Mouse (Mus musculus): Measurements from ENCODE around the gene Hsh2d. TPM values are rescaled to one million over a fixed set of nuclear protein-coding genes. Genes with fewer than 3 reads are reported as not detected.

Hsh2d gene
- polyA plus RNA-seq, 1 experiment from 2014 or later = not detected

- H3K4me1 ChIP-seq (ENCODE audit: control insufficient read depth, insufficient read depth, low read length) = no peaks in the 10 kb centered on the region
- 83% methylated on average over 3 of the region's 3 CpGs for WGBS
- H3K36me3 ChIP-seq (ENCODE audit: control insufficient read depth, insufficient read depth, low read length) = peaks cover 67% of the 10 kb centered on the region
- no peak for ATAC-seq (ENCODE audit: low FRiP score, low TSS enrichment)
- no peak overlapping the region for H3K27ac ChIP-seq (ENCODE audit: low read depth, low read length)
- H3K27me3 ChIP-seq (ENCODE audit: control insufficient read depth, insufficient read depth, low read length) = no peaks in the 10 kb centered on the region
- H3K4me3 ChIP-seq (ENCODE audit: low read length) = no peak overlapping the region
- H3K4me2 ChIP-seq (replicated peaks; ENCODE audit: low read depth, low read length) = no peak overlapping the region
- no peaks in the 10 kb centered on the region for H3K9me3 ChIP-seq (ENCODE audit: control insufficient read depth, low read length)
- no peak overlapping the region for H3K9ac ChIP-seq (ENCODE audit: low read depth, low read length)
Measured at GRCm38 (mm10) chr8:72169681-72170249, 19.7 kb upstream of the Hsh2d start.

- Histone ChIP-seq H3K36me3 (ENCODE audit: control insufficient read depth, insufficient read depth, low read length) (peaks cover 82% of the 10 kb centered on the region), H3K27me3 (ENCODE audit: control insufficient read depth, insufficient read depth, low read length) (no peaks in the 10 kb centered on the region), H3K4me2 (replicated peaks; ENCODE audit: low read depth, low read length) (no peak overlapping the region), H3K4me3 (ENCODE audit: low read length) (no peak overlapping the region), H3K9ac (ENCODE audit: low read depth, low read length) (no peak overlapping the region), H3K4me1 (ENCODE audit: control insufficient read depth, insufficient read depth, low read length) (no peaks in the 10 kb centered on the region), H3K9me3 (ENCODE audit: control insufficient read depth, low read length) (no peaks in the 10 kb centered on the region), H3K27ac (ENCODE audit: low read depth, low read length) (no peak overlapping the region)
- ATAC-seq (ENCODE audit: low FRiP score, low TSS enrichment) = peak; percentile 68
- WGBS = 65% methylated on average over 5 of the region's 5 CpGs
Measured at GRCm38 (mm10) chr8:72177346-72177925, 12.0 kb upstream of the Hsh2d start.

GRCm38 (mm10) chr8:72183554-72184202, 5.8 kb upstream of the Hsh2d start:
- Histone ChIP-seq H3K27ac (ENCODE audit: low read depth, low read length) (no peak overlapping the region), H3K4me2 (replicated peaks; ENCODE audit: low read depth, low read length) (no peak overlapping the region), H3K9ac (ENCODE audit: low read depth, low read length) (no peak overlapping the region), H3K4me3 (ENCODE audit: low read length) (no peak overlapping the region), H3K27me3 (ENCODE audit: control insufficient read depth, insufficient read depth, low read length) (no peaks in the 10 kb centered on the region), H3K36me3 (ENCODE audit: control insufficient read depth, insufficient read depth, low read length) (peaks cover 27% of the 10 kb centered on the region), H3K9me3 (ENCODE audit: control insufficient read depth, low read length) (no peaks in the 10 kb centered on the region), H3K4me1 (ENCODE audit: control insufficient read depth, insufficient read depth, low read length) (no peaks in the 10 kb centered on the region)
- WGBS = 83% methylated on average over 2 of the region's 2 CpGs
- no peak for ATAC-seq (ENCODE audit: low FRiP score, low TSS enrichment)

GRCm38 (mm10) chr8:72187793-72188331, 1.6 kb upstream of the Hsh2d start:
- H3K4me1 ChIP-seq (ENCODE audit: control insufficient read depth, insufficient read depth, low read length) = no peaks in the 10 kb centered on the region
- no peaks in the 10 kb centered on the region for H3K36me3 ChIP-seq (ENCODE audit: control insufficient read depth, insufficient read depth, low read length)
- H3K4me2 ChIP-seq (replicated peaks; ENCODE audit: low read depth, low read length) = no peak overlapping the region
- ATAC-seq (ENCODE audit: low FRiP score, low TSS enrichment) = no peak
- H3K4me3 ChIP-seq (ENCODE audit: low read length) = no peak overlapping the region
- no peaks in the 10 kb centered on the region for H3K9me3 ChIP-seq (ENCODE audit: control insufficient read depth, low read length)
- H3K27me3 ChIP-seq (ENCODE audit: control insufficient read depth, insufficient read depth, low read length) = no peaks in the 10 kb centered on the region
- H3K27ac ChIP-seq (ENCODE audit: low read depth, low read length) = no peak overlapping the region
- WGBS = 81% methylated on average over 2 of the region's 2 CpGs
- no peak overlapping the region for H3K9ac ChIP-seq (ENCODE audit: low read depth, low read length)

- no peaks in the 10 kb centered on the region for H3K9me3 ChIP-seq (ENCODE audit: control insufficient read depth, low read length)
- H3K36me3 ChIP-seq (ENCODE audit: control insufficient read depth, insufficient read depth, low read length) = no peaks in the 10 kb centered on the region
- H3K27ac ChIP-seq (ENCODE audit: low read depth, low read length) = no peak overlapping the region
- no peaks in the 10 kb centered on the region for H3K27me3 ChIP-seq (ENCODE audit: control insufficient read depth, insufficient read depth, low read length)
- no peak for ATAC-seq (ENCODE audit: low FRiP score, low TSS enrichment)
- H3K4me3 ChIP-seq (ENCODE audit: low read length) = no peak overlapping the region
- no peaks in the 10 kb centered on the region for H3K4me1 ChIP-seq (ENCODE audit: control insufficient read depth, insufficient read depth, low read length)
- no peak overlapping the region for H3K4me2 ChIP-seq (replicated peaks; ENCODE audit: low read depth, low read length)
- WGBS = 82% methylated on average over 2 of the region's 2 CpGs
- no peak overlapping the region for H3K9ac ChIP-seq (ENCODE audit: low read depth, low read length)
Measured at GRCm38 (mm10) chr8:72190215-72190539, 739 bp downstream of the Hsh2d start.

- Histone ChIP-seq H3K27me3 (ENCODE audit: control insufficient read depth, insufficient read depth, low read length) (no peaks in the 10 kb centered on the region), H3K27ac (ENCODE audit: low read depth, low read length) (no peak overlapping the region), H3K4me3 (ENCODE audit: low read length) (no peak overlapping the region), H3K4me1 (ENCODE audit: control insufficient read depth, insufficient read depth, low read length) (no peaks in the 10 kb centered on the region), H3K9me3 (ENCODE audit: control insufficient read depth, low read length) (no peaks in the 10 kb centered on the region), H3K4me2 (replicated peaks; ENCODE audit: low read depth, low read length) (no peak overlapping the region), H3K9ac (ENCODE audit: low read depth, low read length) (no peak overlapping the region), H3K36me3 (ENCODE audit: control insufficient read depth, insufficient read depth, low read length) (no peaks in the 10 kb centered on the region)
- no peak for ATAC-seq (ENCODE audit: low FRiP score, low TSS enrichment)
Measured at GRCm38 (mm10) chr8:72192065-72192464, 2.6 kb downstream of the Hsh2d start.

- no peaks in the 10 kb centered on the region for H3K36me3 ChIP-seq (ENCODE audit: control insufficient read depth, insufficient read depth, low read length)
- no peak for ATAC-seq (ENCODE audit: low FRiP score, low TSS enrichment)
- 67% methylated on average over 8 of the region's 8 CpGs for WGBS
- H3K27me3 ChIP-seq (ENCODE audit: control insufficient read depth, insufficient read depth, low read length) = no peaks in the 10 kb centered on the region
- H3K4me3 ChIP-seq (ENCODE audit: low read length) = no peak overlapping the region
- no peaks in the 10 kb centered on the region for H3K4me1 ChIP-seq (ENCODE audit: control insufficient read depth, insufficient read depth, low read length)
- H3K4me2 ChIP-seq (replicated peaks; ENCODE audit: low read depth, low read length) = no peak overlapping the region
- H3K9me3 ChIP-seq (ENCODE audit: control insufficient read depth, low read length) = peaks cover 11% of the 10 kb centered on the region
- H3K9ac ChIP-seq (ENCODE audit: low read depth, low read length) = no peak overlapping the region
- H3K27ac ChIP-seq (ENCODE audit: low read depth, low read length) = no peak overlapping the region
Measured at GRCm38 (mm10) chr8:72197997-72198396, 8.6 kb downstream of the Hsh2d start.

GRCm38 (mm10) chr8:72208582-72208981, 19.1 kb downstream of the Hsh2d start:
- Histone ChIP-seq H3K4me3 (ENCODE audit: low read length) (no peak overlapping the region), H3K36me3 (ENCODE audit: control insufficient read depth, insufficient read depth, low read length) (no peaks in the 10 kb centered on the region), H3K27ac (ENCODE audit: low read depth, low read length) (no peak overlapping the region), H3K4me2 (replicated peaks; ENCODE audit: low read depth, low read length) (no peak overlapping the region), H3K27me3 (ENCODE audit: control insufficient read depth, insufficient read depth, low read length) (no peaks in the 10 kb centered on the region; the same call in 1 of the 2 replicates), H3K9ac (ENCODE audit: low read depth, low read length) (no peak overlapping the region), H3K4me1 (ENCODE audit: control insufficient read depth, insufficient read depth, low read length) (no peaks in the 10 kb centered on the region), H3K9me3 (ENCODE audit: control insufficient read depth, low read length) (no peaks in the 10 kb centered on the region)
- 76% methylated on average over 1 of the region's 1 CpGs for WGBS
- ATAC-seq (ENCODE audit: low FRiP score, low TSS enrichment) = no peak

- Histone ChIP-seq H3K4me3 (ENCODE audit: low read length) (no peak overlapping the region), H3K27ac (ENCODE audit: low read depth, low read length) (no peak overlapping the region), H3K4me2 (replicated peaks; ENCODE audit: low read depth, low read length) (no peak overlapping the region), H3K9ac (ENCODE audit: low read depth, low read length) (no peak overlapping the region), H3K4me1 (ENCODE audit: control insufficient read depth, insufficient read depth, low read length) (no peaks in the 10 kb centered on the region), H3K9me3 (ENCODE audit: control insufficient read depth, low read length) (no peaks in the 10 kb centered on the region), H3K27me3 (ENCODE audit: control insufficient read depth, insufficient read depth, low read length) (peaks cover 5% of the 10 kb centered on the region; the same call in 1 of the 2 replicates), H3K36me3 (ENCODE audit: control insufficient read depth, insufficient read depth, low read length) (no peaks in the 10 kb centered on the region)
- ATAC-seq (ENCODE audit: low FRiP score, low TSS enrichment) = no peak
- WGBS = 64% methylated on average over 4 of the region's 4 CpGs
Measured at GRCm38 (mm10) chr8:72210222-72210621, 20.8 kb downstream of the Hsh2d start.

Data from kidney, embryonic 14.5 days (tissue).